Mouse (Mus musculus): ENCODE data around the gene Cldnd1. TPM values are rescaled to one million over a fixed set of nuclear protein-coding genes. Genes with fewer than 3 reads are reported as not detected.

Cldnd1 gene
- polyA plus RNA-seq, 1 experiment = 53.9 TPM

- no peak overlapping the region for H3K27ac ChIP-seq (ENCODE audit: insufficient read depth, low read length)
- no peaks in the 10 kb centered on the region for H3K9me3 ChIP-seq (replicated peaks; ENCODE audit: control insufficient read depth, insufficient read depth, low read length, poor library complexity, severe bottlenecking)
- H3K4me3 ChIP-seq (ENCODE audit: low read depth, low read length) = no peak overlapping the region
- no peak for TF ChIP-seq EP300 (IDR thresholded peaks at IDR 0.05; ENCODE audit: insufficient read depth, low read depth, low read length)
- no peak for TF ChIP-seq CTCF (IDR thresholded peaks at IDR 0.05; ENCODE audit: low read depth, low read length)
- no peak for TF ChIP-seq POLR2A (IDR thresholded peaks at IDR 0.05; ENCODE audit: insufficient read depth, low read length)
- no peaks in the 10 kb centered on the region for H3K4me1 ChIP-seq (ENCODE audit: control insufficient read depth, insufficient read depth, low read length)
- H3K9ac ChIP-seq (ENCODE audit: low read depth, poor library complexity, severe bottlenecking) = no peak overlapping the region
- no peaks in the 10 kb centered on the region for H3K36me3 ChIP-seq (ENCODE audit: control insufficient read depth, insufficient read depth, low read length, poor library complexity, severe bottlenecking)
- no peaks in the 10 kb centered on the region for H3K27me3 ChIP-seq (ENCODE audit: control insufficient read depth, insufficient read depth, low read length, poor library complexity, severe bottlenecking)
Measured at GRCm38 (mm10) chr16:58697261-58697660, 30.4 kb upstream of the Cldnd1 start.

- TF ChIP-seq POLR2A (IDR thresholded peaks at IDR 0.05; ENCODE audit: insufficient read depth, low read length) = no peak
- no peak for TF ChIP-seq EP300 (IDR thresholded peaks at IDR 0.05; ENCODE audit: insufficient read depth, low read depth, low read length)
- no peak for TF ChIP-seq CTCF (IDR thresholded peaks at IDR 0.05; ENCODE audit: low read depth, low read length)
- Histone ChIP-seq H3K9ac (ENCODE audit: low read depth, poor library complexity, severe bottlenecking) (no peak overlapping the region), H3K9me3 (replicated peaks; ENCODE audit: control insufficient read depth, insufficient read depth, low read length, poor library complexity, severe bottlenecking) (no peaks in the 10 kb centered on the region), H3K27ac (ENCODE audit: insufficient read depth, low read length) (no peak overlapping the region), H3K4me3 (ENCODE audit: low read depth, low read length) (no peak overlapping the region), H3K36me3 (ENCODE audit: control insufficient read depth, insufficient read depth, low read length, poor library complexity, severe bottlenecking) (no peaks in the 10 kb centered on the region), H3K27me3 (ENCODE audit: control insufficient read depth, insufficient read depth, low read length, poor library complexity, severe bottlenecking) (no peaks in the 10 kb centered on the region), H3K4me1 (ENCODE audit: control insufficient read depth, insufficient read depth, low read length) (no peaks in the 10 kb centered on the region)
Measured at GRCm38 (mm10) chr16:58700174-58700573, 27.5 kb upstream of the Cldnd1 start.

GRCm38 (mm10) chr16:58700816-58701424 is 26.8 kb upstream of the Cldnd1 start:
- Histone ChIP-seq H3K4me3 (ENCODE audit: low read depth, low read length) (no peak overlapping the region), H3K27ac (ENCODE audit: insufficient read depth, low read length) (no peak overlapping the region), H3K4me1 (ENCODE audit: control insufficient read depth, insufficient read depth, low read length) (no peaks in the 10 kb centered on the region), H3K27me3 (ENCODE audit: control insufficient read depth, insufficient read depth, low read length, poor library complexity, severe bottlenecking) (no peaks in the 10 kb centered on the region), H3K9ac (ENCODE audit: low read depth, poor library complexity, severe bottlenecking) (no peak overlapping the region), H3K9me3 (replicated peaks; ENCODE audit: control insufficient read depth, insufficient read depth, low read length, poor library complexity, severe bottlenecking) (no peaks in the 10 kb centered on the region), H3K36me3 (ENCODE audit: control insufficient read depth, insufficient read depth, low read length, poor library complexity, severe bottlenecking) (no peaks in the 10 kb centered on the region)
- TF ChIP-seq CTCF (IDR thresholded peaks at IDR 0.05; ENCODE audit: low read depth, low read length) = no peak
- TF ChIP-seq EP300 (IDR thresholded peaks at IDR 0.05; ENCODE audit: insufficient read depth, low read depth, low read length) = no peak
- TF ChIP-seq POLR2A (IDR thresholded peaks at IDR 0.05; ENCODE audit: insufficient read depth, low read length) = no peak

GRCm38 (mm10) chr16:58701779-58702178 is 25.9 kb upstream of the Cldnd1 start:
- H3K4me1 ChIP-seq (ENCODE audit: control insufficient read depth, insufficient read depth, low read length) = no peaks in the 10 kb centered on the region
- H3K27ac ChIP-seq (ENCODE audit: insufficient read depth, low read length) = no peak overlapping the region
- no peak overlapping the region for H3K4me3 ChIP-seq (ENCODE audit: low read depth, low read length)
- H3K36me3 ChIP-seq (ENCODE audit: control insufficient read depth, insufficient read depth, low read length, poor library complexity, severe bottlenecking) = no peaks in the 10 kb centered on the region
- H3K9me3 ChIP-seq (replicated peaks; ENCODE audit: control insufficient read depth, insufficient read depth, low read length, poor library complexity, severe bottlenecking) = no peaks in the 10 kb centered on the region
- no peaks in the 10 kb centered on the region for H3K27me3 ChIP-seq (ENCODE audit: control insufficient read depth, insufficient read depth, low read length, poor library complexity, severe bottlenecking)
- no peak for TF ChIP-seq EP300 (IDR thresholded peaks at IDR 0.05; ENCODE audit: insufficient read depth, low read depth, low read length)
- TF ChIP-seq POLR2A (IDR thresholded peaks at IDR 0.05; ENCODE audit: insufficient read depth, low read length) = no peak
- TF ChIP-seq CTCF (IDR thresholded peaks at IDR 0.05; ENCODE audit: low read depth, low read length) = no peak
- no peak overlapping the region for H3K9ac ChIP-seq (ENCODE audit: low read depth, poor library complexity, severe bottlenecking)

GRCm38 (mm10) chr16:58702329-58702932 is 25.3 kb upstream of the Cldnd1 start:
- TF ChIP-seq CTCF (IDR thresholded peaks at IDR 0.05; ENCODE audit: low read depth, low read length) (no peak), POLR2A (IDR thresholded peaks at IDR 0.05; ENCODE audit: insufficient read depth, low read length) (no peak)
- no peaks in the 10 kb centered on the region for H3K9me3 ChIP-seq (replicated peaks; ENCODE audit: control insufficient read depth, insufficient read depth, low read length, poor library complexity, severe bottlenecking)
- H3K9ac ChIP-seq (ENCODE audit: low read depth, poor library complexity, severe bottlenecking) = no peak overlapping the region
- H3K4me3 ChIP-seq (ENCODE audit: low read depth, low read length) = no peak overlapping the region
- no peaks in the 10 kb centered on the region for H3K36me3 ChIP-seq (ENCODE audit: control insufficient read depth, insufficient read depth, low read length, poor library complexity, severe bottlenecking)
- no peak overlapping the region for H3K27ac ChIP-seq (ENCODE audit: insufficient read depth, low read length)
- H3K27me3 ChIP-seq (ENCODE audit: control insufficient read depth, insufficient read depth, low read length, poor library complexity, severe bottlenecking) = no peaks in the 10 kb centered on the region
- H3K4me1 ChIP-seq (ENCODE audit: control insufficient read depth, insufficient read depth, low read length) = no peaks in the 10 kb centered on the region

GRCm38 (mm10) chr16:58703382-58704124 is 24.2 kb upstream of the Cldnd1 start:
- Histone ChIP-seq H3K4me1 (ENCODE audit: control insufficient read depth, insufficient read depth, low read length) (no peaks in the 10 kb centered on the region), H3K27ac (ENCODE audit: insufficient read depth, low read length) (no peak overlapping the region), H3K4me3 (ENCODE audit: low read depth, low read length) (no peak overlapping the region), H3K36me3 (ENCODE audit: control insufficient read depth, insufficient read depth, low read length, poor library complexity, severe bottlenecking) (no peaks in the 10 kb centered on the region), H3K9me3 (replicated peaks; ENCODE audit: control insufficient read depth, insufficient read depth, low read length, poor library complexity, severe bottlenecking) (no peaks in the 10 kb centered on the region), H3K9ac (ENCODE audit: low read depth, poor library complexity, severe bottlenecking) (no peak overlapping the region), H3K27me3 (ENCODE audit: control insufficient read depth, insufficient read depth, low read length, poor library complexity, severe bottlenecking) (no peaks in the 10 kb centered on the region)
- TF ChIP-seq EP300 (IDR thresholded peaks at IDR 0.05; ENCODE audit: insufficient read depth, low read depth, low read length) = no peak
- no peak for TF ChIP-seq POLR2A (IDR thresholded peaks at IDR 0.05; ENCODE audit: insufficient read depth, low read length)
- TF ChIP-seq CTCF (IDR thresholded peaks at IDR 0.05; ENCODE audit: low read depth, low read length) = no peak

Data from ES-Bruce4 (cell line).